Mouse (Mus musculus) liver, embryonic 14.5 days (tissue): ENCODE measurements at regions not wholly inside any gene's neighbourhood (a gene's known extent, or its start where the extent isn't known, plus 50 kb on each side); places are given as distances from the start of the nearest gene placed in this dataset.

ENCODE experiments used
- ATAC-seq: fragments of 200-750 bp; cut with Nextera tagmentation; 2 replicates; pipeline ENCODE4 v1.8.0; 2017; ENCODE audit warnings: moderate number of reproducible peaks, mild to moderate bottlenecking, moderate library complexity; ENCODE audit not compliant: insufficient read depth
- DNase-seq, 3 experiments: peaks; one replicate each; pipeline ENCODE4 v3.0.0-alpha.2; 2012 to 2013; ENCODE audit warnings: low read depth in 3 of 3, low spot score in 3 of 3
- H3K27ac ChIP-seq: fragments of 300-500 bp; sonication (generic); 2 replicates; pipeline ENCODE4 v1.5.1; 2014; ENCODE audit warnings: moderate library complexity, mild to moderate bottlenecking, control low read depth, inconsistent platforms
- H3K27me3 ChIP-seq: fragments of 300-500 bp; sonication (generic); 2 replicates; pipeline ENCODE4 v1.6.1; 2014; ENCODE audit warnings: mild to moderate bottlenecking, low read length, moderate library complexity; ENCODE audit not compliant: control insufficient read depth, insufficient read depth
- H3K36me3 ChIP-seq: fragments of 300-500 bp; sonication (generic); replicated peaks from 2 replicates; pipeline ENCODE4 v1.6.1; 2014; ENCODE audit warnings: low read depth; ENCODE audit not compliant: control insufficient read depth, insufficient read depth
- H3K4me1 ChIP-seq, 2 experiments: fragments of 200-500 bp in 1 of 2; fragments of 300-500 bp in 1 of 2; sonication (generic) in 1 of 2; replicated peaks; 2 replicates each; pipeline ENCODE4 v1.6.1; 2012 to 2014; ENCODE audit warnings: antibody characterized with exemption in 1 of 2, inconsistent platforms in 1 of 2, low read length in 1 of 2; ENCODE audit not compliant: control insufficient read depth in 2 of 2, insufficient read depth in 2 of 2
- H3K4me2 ChIP-seq: fragments of 300-500 bp; sonication (generic); 2 replicates; pipeline ENCODE4 v1.6.1; 2014; ENCODE audit warnings: low read depth, mild to moderate bottlenecking, control low read depth, moderate library complexity
- H3K4me3 ChIP-seq, 2 experiments: fragments of 200-500 bp in 1 of 2; fragments of 300-500 bp in 1 of 2; sonication (generic) in 1 of 2; 2 replicates each; pipeline ENCODE4 v1.5.1; 2012 to 2014; ENCODE audit warnings: low read depth in 2 of 2, low read length in 2 of 2, mild to moderate bottlenecking in 2 of 2, control low read depth in 1 of 2, inconsistent platforms in 1 of 2, moderate library complexity in 1 of 2; ENCODE audit not compliant: insufficient read depth in 1 of 2
- H3K9ac ChIP-seq: fragments of 300-500 bp; sonication (generic); replicated peaks from 2 replicates; pipeline ENCODE4 v1.6.1; 2014; ENCODE audit warnings: mild to moderate bottlenecking, control low read depth, moderate library complexity
- H3K9me3 ChIP-seq: fragments of 300-500 bp; sonication (generic); 2 replicates; pipeline ENCODE4 v1.6.1; 2016; ENCODE audit warnings: low read length, mixed read lengths; ENCODE audit not compliant: control insufficient read depth
- CTCF ChIP-seq: IDR thresholded peaks from 2 replicates; pipeline ENCODE4 v1.5.1; 2016; ENCODE audit warnings: antibody characterized with exemption, low read depth, control low read depth
- EP300 ChIP-seq: IDR thresholded peaks from 2 replicates; pipeline ENCODE4 v1.6.1; 2016; ENCODE audit warnings: antibody characterized with exemption, low read depth
- WGBS: fragments of 180-500 bp; shearing (Covaris S2); extraction: QIAGEN DNeasy Blood & Tissue Kit; methylation state at CpG from one replicate; pipeline ENCODE4 v1.1.7; 2014; ENCODE audit not compliant: insufficient replicate concordance; 5-methylcytosine and 5-hydroxymethylcytosine counted together

DNA sequence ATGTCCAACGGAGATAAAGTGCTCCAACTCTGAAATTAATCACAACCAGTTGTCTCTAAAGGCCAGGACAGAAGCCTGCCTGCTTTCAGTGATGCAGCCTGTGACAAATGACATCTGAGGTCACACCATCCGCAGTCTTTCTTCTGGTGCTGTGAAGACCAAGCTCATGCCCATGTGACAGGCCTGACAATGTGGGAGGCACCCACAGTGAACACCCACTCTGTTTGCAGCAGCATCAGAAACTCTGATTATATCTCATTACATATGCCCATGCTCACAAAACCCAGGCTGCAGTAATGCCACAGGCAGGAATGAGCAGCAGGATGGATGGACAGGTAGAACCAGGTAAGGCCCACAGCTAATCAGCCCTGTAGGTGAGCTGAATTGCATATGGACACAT is 183.6 kb downstream of the Abhd5 start:
- ATAC-seq (no peak), DNase-seq (no peak)
- Histone ChIP-seq H3K4me2 (no peak overlapping the region), H3K9ac (no peak overlapping the region), H3K27ac (no peak overlapping the region), H3K9me3 (no peaks in the 10 kb centered on the region), H3K36me3 (no peaks in the 10 kb centered on the region), H3K4me3 (no peak overlapping the region), H3K27me3 (no peaks in the 10 kb centered on the region), H3K4me1 (no peaks in the 10 kb centered on the region)
- TF ChIP-seq EP300 (no peak), CTCF (no peak)
- WGBS = 49% methylated on average over 2 of the region's 2 CpGs

DNA sequence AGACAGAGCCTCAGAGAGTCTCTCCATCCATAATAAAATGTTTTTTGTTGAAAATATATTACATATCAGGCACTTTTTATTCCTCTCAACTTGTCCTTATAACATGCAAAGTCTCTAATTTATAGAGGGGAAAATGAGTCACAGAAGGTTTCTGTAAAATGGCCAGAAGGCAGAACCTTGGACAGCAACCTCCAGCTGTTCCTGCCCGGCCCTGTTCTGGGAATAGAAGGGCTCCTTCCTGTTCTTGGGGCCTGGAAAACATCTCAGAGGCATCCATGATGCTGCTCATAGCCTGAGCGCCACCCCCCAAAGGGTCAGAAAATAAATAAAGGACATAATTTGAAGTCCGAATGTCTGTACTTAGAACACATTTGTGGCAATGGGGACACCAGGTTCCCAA is 188.7 kb downstream of the Abhd5 start:
- Histone ChIP-seq H3K4me2 (no peak overlapping the region), H3K9me3 (no peaks in the 10 kb centered on the region), H3K36me3 (no peaks in the 10 kb centered on the region), H3K4me1 (no peaks in the 10 kb centered on the region), H3K27me3 (no peaks in the 10 kb centered on the region), H3K9ac (no peak overlapping the region), H3K4me3 (no peak overlapping the region), H3K27ac (no peak overlapping the region)
- no peak for DNase-seq
- no peak for ATAC-seq
- 24% methylated on average over 3 of the region's 3 CpGs for WGBS
- TF ChIP-seq CTCF (no peak), EP300 (no peak)

DNA sequence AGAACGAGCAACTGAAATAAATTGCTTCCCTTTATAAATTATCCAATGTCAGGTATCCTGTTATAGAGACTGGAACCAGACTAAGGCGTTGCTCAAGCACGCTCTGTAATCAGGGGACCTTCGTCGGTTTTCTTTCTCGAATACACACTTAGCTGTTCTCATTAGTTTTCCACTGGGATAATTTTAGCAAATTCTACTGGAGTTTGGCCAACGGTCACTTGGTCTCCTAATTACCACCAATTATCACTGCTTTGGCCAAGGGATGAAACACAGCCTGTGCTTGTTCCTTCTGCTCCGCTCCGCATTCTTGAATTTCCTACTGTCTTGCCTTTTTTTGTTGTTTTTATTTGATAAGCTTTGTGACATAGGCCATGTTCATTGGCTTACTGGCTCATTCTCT is 191.1 kb upstream of the Topaz1 start:
- DNase-seq = no peak
- ATAC-seq = no peak
- Histone ChIP-seq H3K9me3 (no peaks in the 10 kb centered on the region), H3K9ac (no peak overlapping the region), H3K4me3 (no peak overlapping the region), H3K36me3 (no peaks in the 10 kb centered on the region), H3K4me2 (no peak overlapping the region), H3K27me3 (no peaks in the 10 kb centered on the region), H3K4me1 (no peaks in the 10 kb centered on the region), H3K27ac (no peak overlapping the region)
- WGBS = 76% methylated on average over 9 of the region's 9 CpGs
- no peak for TF ChIP-seq EP300

DNA sequence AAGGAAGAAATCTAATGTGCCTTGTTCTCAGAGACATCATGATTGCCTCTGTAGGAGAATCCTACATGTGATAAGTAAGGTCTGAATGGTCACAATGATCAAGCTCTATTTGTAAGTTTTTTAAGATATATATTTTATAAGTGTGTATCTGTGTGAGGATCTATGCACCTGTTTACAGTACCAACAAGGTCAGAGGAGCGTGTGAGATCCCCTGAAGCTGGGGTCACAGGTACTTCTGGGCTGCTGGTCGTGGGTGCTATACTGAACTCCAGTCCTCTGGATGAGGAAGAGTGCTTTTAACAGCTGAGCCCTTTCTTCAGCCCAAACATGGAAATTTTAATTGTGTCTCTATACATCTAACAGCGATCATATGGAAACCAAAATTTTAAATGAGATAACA is 181.1 kb upstream of the Topaz1 start:
- 38% methylated on average over 3 of the region's 3 CpGs for WGBS
- H3K4me1 ChIP-seq = no peaks in the 10 kb centered on the region
- H3K4me2 ChIP-seq = no peak overlapping the region
- TF ChIP-seq CTCF (no peak), EP300 (no peak)
- no peak overlapping the region for H3K4me3 ChIP-seq
- no peak for ATAC-seq
- no peak overlapping the region for H3K27ac ChIP-seq
- peaks cover 40% of the 10 kb centered on the region for H3K27me3 ChIP-seq
- H3K9ac ChIP-seq = no peak overlapping the region
- DNase-seq = no peak
- H3K9me3 ChIP-seq = no peaks in the 10 kb centered on the region
- H3K36me3 ChIP-seq = no peaks in the 10 kb centered on the region

GRCm38 (mm10) chr9:122568691-122569441 is 178.3 kb upstream of the Topaz1 start:
- ATAC-seq = no peak
- 2% methylated on average over 68 of the region's 68 CpGs for WGBS

More at GRCm38 (mm10) chr9:122568691-122569441, 178.3 kb upstream of the Topaz1 start:
- Histone ChIP-seq H3K9me3 (no peaks in the 10 kb centered on the region), H3K27me3 (peaks cover 66% of the 10 kb centered on the region), H3K4me3 (no peak overlapping the region), H3K4me1 (no peaks in the 10 kb centered on the region), H3K4me2 (no peak overlapping the region), H3K9ac (no peak overlapping the region), H3K36me3 (no peaks in the 10 kb centered on the region), H3K27ac (no peak overlapping the region)
- TF ChIP-seq CTCF (no peak), EP300 (no peak)
- DNase-seq = no peak
